Mouse (Mus musculus) gastrocnemius, adult 2 months (tissue): ENCODE measurements around the gene Otop2. TPM values are rescaled to one million over a fixed set of nuclear protein-coding genes. Genes with fewer than 3 reads are reported as not detected.
A peak's percentile ranks its signal among the peaks of the same experiment; 100 is the strongest.

Experiments used
- DNase-seq: peaks from one replicate; pipeline ENCODE4 v3.0.0; 2022
- H3K27ac ChIP-seq: fragments of 200-600 bp; 2 replicates; pipeline ENCODE4 v1.8.1; 2022; ENCODE audit warnings: mild to moderate bottlenecking
- H3K4me3 ChIP-seq: fragments of 200-600 bp; 2 replicates; pipeline ENCODE4 v1.8.1; 2022; ENCODE audit warnings: mild to moderate bottlenecking, moderate library complexity
- CTCF ChIP-seq: fragments of 200-600 bp; IDR thresholded peaks from 2 replicates; pipeline ENCODE4 v1.8.1; 2022; ENCODE audit warnings: antibody characterized with exemption, mild to moderate bottlenecking, moderate library complexity
- intact Hi-C: fragments of 180-260 bp; cut with DNase I; formaldehyde crosslinking; loops from one replicate; pipeline ENCODE4 v1.15.1; 2025
- total RNA-seq, 2 experiments: library from RNA; stranded (reverse); gene quantifications; 2 replicates each; pipeline ENCODE4 v1.2.3; 2021

The Otop2 gene
- total RNA-seq, 2 experiments from 2014 or later = not detected

DNA sequence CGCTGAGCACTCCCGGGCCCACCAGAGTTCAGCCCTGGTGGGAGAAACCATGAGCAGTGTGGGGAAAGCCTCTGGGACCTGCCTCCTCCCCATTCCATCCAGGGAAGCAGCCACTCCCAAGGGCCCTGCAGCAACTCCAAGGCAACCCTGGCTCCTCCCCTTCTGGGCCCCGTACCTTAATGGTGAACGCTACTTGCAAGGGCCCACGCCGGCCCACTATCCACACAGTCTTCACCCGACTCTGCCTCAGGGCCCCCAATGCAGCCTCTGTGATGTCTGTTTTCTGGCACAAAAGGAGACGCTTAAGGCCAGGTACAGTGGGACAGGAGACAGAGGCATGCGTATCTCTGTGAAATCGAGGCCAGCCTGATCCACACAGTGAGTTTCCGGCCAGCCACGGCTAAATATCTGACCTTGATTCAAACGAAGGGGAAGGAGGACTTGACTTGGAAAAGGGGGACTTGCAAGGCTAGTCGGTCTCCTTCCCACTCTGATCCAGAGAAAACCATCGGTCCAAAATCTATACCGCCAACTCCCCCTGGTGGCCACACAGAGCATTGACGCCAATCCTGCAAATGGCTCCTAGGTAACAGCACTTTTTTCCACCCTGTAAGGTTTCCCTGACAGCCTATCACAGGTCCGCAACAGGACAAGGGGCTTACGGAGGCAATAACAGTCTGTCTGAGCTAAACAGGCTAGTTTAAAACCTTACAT lies 36.7 kb upstream of the Otop2 start:
- TF ChIP-seq CTCF = peak; percentile 98
- peak; percentile 82 for DNase-seq
- Histone ChIP-seq H3K4me3 (no peak overlapping the region), H3K27ac (no peak overlapping the region)
- intact Hi-C loops = loop anchor here (1.0 to 10.0 kb wide), 3 partner anchors 68 to 186 kb away; no protein-coding TSS in a partner anchor

DNA sequence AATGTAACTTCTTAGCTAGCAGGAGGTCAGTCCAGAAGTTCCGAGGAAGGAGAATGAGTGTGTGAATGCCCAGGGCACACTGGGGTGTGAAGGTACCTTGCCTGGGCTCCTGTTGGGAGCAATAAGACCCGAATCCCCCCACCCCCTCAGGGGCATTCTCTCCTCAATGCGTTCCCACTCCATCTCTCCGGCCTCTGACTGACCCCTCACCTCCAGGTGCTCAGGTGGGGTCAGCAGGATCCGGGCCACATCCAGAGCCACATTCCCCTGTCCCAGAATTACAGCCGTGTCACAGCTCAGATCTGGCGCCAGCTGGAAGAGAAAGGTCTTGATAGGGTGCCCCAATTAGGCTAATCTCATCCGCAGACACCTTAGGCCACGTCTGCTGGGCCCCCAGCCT lies 35.9 kb upstream of the Otop2 start:
- TF ChIP-seq CTCF = no peak
- Histone ChIP-seq H3K4me3 (no peak overlapping the region), H3K27ac (no peak overlapping the region)
- no peak for DNase-seq
- intact Hi-C loops = loop anchor here (2.0 to 10.0 kb wide), 2 partner anchors 110 to 186 kb away; no protein-coding TSS in a partner anchor

DNA sequence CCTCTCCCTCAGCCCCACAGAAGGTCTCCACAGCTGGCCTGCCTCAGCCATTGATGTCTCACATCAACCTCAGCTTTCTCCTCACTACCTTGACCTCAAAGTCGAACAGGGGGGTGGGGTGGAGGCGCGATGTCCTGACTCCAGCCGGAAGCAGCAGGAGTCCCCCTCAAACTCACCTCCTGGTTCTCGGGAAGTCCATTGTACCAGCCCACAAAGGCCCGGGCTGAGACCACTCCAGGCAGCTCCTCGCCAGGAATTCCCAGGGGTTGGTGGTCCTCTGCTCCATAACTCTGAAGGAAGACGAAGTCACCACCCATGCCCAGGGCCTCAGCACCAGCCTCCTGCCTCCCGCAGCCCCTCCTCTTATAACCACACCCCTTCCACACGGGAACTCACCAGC lies 35.5 kb upstream of the Otop2 start:
- no peak overlapping the region for H3K27ac ChIP-seq
- no peak for TF ChIP-seq CTCF
- H3K4me3 ChIP-seq = no peak overlapping the region
- no peak for DNase-seq
- intact Hi-C loops = loop anchor here (2.0 to 10.0 kb wide), 2 partner anchors 111 to 187 kb away; no protein-coding TSS in a partner anchor

DNA sequence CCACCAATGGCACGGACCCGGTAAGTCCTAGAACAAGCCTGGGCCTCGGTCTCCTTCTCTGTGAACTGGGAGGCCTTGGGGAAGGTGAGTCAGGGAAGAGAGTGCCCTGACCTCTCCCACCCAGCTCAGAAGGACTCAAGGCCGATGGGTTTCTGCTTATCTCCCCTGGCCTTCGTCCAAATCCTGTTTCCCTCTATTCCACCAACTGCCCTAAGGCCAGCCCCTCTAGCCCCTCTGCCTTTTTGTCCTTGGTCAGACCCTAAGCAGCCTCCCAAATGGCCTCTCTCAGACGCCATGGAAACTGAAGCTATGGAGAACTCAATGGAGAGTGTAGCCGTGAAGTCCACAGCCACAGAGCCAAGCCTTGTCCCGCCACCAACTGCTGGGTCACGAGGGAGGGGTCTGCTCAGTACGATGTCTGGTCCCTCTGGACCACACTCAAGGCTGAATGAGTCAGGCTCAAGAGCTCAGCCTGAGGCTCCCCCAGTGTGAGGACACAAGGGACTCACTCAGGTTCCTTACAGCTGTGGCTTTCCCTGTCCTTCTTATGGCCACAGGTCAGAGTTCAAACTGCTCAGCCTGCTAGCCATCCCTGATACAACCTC lies 34.0 kb upstream of the Otop2 start:
- no peak for DNase-seq
- Histone ChIP-seq H3K27ac (no peak overlapping the region), H3K4me3 (no peak overlapping the region)
- TF ChIP-seq CTCF = no peak
- intact Hi-C loops = loop anchor here (10.0 kb wide), 1 partner anchor 188 kb away; no protein-coding TSS in a partner anchor

DNA sequence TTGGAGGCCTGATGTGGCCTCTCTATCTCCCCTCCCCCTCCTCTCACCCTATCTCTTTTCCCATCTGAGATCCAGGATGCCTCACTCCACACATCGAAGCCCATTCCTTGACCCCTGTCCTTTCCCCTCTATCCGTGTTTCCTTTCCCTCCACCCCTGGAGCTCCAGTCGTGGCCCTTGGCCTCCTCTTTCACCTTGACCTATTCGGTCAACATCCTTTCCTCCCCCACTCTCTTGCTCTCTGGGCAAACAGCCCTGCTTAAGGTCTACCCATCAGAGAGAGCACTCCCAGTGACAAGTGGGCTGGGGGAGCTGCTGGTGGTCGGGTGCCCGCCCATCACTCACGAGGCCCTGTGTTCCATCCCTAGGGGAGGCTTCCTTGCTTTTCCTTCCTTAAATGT lies 33.2 kb upstream of the Otop2 start:
- DNase-seq = no peak
- H3K27ac ChIP-seq = no peak overlapping the region
- intact Hi-C loops = loop anchor here (10.0 kb wide), 1 partner anchor 189 kb away; no protein-coding TSS in a partner anchor
- no peak overlapping the region for H3K4me3 ChIP-seq
- TF ChIP-seq CTCF = no peak

DNA sequence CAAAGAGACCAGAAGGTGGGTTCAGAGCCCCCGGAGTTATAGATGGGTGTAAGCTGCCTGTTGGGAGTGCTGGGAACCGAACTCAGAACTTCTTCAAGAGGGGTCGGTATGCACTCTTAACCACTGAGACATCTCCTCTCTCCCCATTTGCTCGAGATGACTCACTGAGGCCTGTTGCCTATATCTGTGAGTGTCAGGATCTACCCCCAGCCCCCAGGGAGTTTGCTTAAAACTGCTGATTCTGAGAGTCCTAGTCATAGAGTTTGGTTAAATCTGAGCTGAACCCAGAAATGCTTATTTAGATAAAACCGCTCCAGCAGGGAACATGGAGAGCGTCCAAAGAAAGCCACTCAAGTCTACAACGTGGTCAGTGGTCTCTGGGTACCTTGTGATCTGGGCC lies 32.8 kb upstream of the Otop2 start:
- no peak for DNase-seq
- H3K27ac ChIP-seq = no peak overlapping the region
- intact Hi-C loops = loop anchor here (10.0 kb wide), 1 partner anchor 189 kb away; no protein-coding TSS in a partner anchor
- TF ChIP-seq CTCF = no peak
- no peak overlapping the region for H3K4me3 ChIP-seq

DNA sequence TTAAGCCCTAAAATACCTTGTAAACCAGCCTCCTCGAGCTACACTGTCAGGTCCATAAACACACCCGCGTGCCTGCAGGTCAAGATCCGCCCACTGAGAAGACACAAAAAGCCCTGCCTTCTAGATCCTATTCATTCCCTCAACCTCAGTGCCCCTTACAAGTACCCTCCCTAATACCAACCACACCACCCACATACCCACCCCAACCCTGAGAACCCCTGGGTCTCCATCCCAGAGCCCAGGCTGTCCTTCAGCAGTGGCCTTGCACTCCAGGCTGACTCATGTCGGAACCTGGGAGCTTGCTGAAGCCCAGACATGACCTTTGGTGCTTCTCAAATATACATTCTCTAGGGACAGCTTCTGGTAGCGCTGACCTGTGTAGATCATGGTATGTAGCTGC lies 32.2 kb upstream of the Otop2 start:
- no peak for TF ChIP-seq CTCF
- Histone ChIP-seq H3K27ac (no peak overlapping the region), H3K4me3 (no peak overlapping the region)
- DNase-seq = no peak
- intact Hi-C loops = loop anchor here (10.0 kb wide), 1 partner anchor 190 kb away; no protein-coding TSS in a partner anchor

DNA sequence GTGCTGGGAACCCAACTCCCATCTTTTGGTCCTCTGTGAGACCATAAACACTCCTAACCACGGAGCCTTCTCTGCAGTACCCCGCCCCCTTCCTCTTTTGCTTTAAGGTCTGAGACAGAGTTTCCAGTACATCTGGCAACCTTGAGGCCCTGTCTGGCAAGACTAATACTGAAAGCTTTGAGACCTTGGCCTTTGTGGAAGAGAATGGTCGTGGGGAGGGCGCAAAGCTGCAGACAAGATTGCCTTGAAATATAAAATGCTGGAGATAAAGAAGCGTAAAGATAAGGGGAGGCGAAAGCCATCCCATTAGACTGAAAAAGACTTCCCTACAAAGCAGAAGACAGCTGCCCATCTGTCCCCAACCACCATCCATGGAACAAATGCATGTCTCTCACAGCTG lies 31.5 kb upstream of the Otop2 start:
- Histone ChIP-seq H3K27ac (0 out of 2 replicates have a peak overlapping the region, but pooled peaks have one; percentile 95), H3K4me3 (no peak overlapping the region)
- intact Hi-C loops = loop anchor here (10.0 kb wide), 1 partner anchor 191 kb away; no protein-coding TSS in a partner anchor
- DNase-seq = no peak
- no peak for TF ChIP-seq CTCF

DNA sequence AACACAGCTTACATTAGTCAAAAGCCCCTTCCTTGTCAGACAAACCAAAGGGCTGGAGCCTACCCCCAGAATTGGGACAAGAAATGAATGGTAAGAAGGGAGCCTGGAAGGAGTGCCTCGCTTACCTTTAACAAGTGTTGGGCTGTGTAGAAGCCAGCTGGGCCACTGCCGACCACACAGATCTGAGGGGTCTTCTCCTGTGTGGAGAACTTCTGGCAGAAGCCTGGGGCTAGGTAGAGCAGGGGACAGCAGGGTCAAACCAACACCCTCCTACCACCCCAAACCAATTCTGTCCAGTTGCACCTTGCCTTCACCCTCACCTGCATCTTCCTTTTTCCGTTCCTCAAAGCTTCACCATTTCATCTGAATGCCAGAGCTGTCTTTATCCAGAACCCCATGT lies 31.0 kb upstream of the Otop2 start:
- peak overlapping the region; percentile 95 for H3K27ac ChIP-seq
- intact Hi-C loops = loop anchor here (10.0 kb wide), 1 partner anchor 191 kb away; no protein-coding TSS in a partner anchor
- no peak for DNase-seq
- peak overlapping the region; percentile 87 for H3K4me3 ChIP-seq
- TF ChIP-seq CTCF = no peak

DNA sequence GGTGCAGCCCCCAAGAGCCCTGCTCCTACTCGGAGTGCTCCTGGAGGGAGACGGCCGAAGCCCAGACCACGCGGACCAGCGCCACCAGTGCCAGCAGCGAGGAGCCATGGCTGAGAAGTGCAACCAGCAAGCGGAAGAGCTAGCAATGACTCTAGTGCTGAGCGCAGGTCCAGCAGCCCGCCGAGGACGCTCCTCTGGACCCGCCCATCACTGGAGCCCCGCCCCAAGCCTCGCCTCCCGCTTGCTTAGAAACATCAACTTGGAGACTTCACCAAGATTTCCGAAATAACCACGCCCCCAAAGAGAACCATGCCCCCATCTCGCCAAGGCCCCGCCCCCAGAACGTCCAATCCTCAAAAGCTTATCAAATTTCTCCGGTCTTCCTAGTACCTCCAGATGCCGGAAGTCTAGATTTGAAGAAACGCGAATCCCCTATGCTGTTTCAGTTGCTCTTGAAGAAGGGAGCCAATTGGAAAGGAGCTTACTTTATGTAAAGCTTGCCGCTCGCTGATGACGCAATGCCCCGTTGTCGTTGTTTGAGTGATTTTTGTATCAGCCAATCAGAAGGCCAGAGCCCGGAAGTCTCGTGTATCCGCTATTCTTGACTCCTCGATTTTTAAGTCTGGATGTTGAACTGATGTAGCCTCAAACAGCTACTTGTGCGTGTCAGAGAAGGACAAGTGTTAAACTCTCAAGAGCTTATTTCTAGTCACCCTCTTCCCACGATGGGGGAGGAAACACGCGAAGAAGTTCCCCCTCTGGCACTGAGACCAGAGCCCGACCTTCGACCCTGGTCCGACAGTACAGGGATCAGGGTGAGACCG lies 30.0 kb upstream of the Otop2 start, which contains the start of gene Fdxr:
Gene Fdxr, minus strand, starts transcription at position 271 of the 824 bp plus-strand sequence.
- Histone ChIP-seq H3K4me3 (peak within 1 kb of the TSS; percentile 87), H3K27ac (peak within 1 kb of the TSS; percentile 95)
- intact Hi-C loops = loop anchor here (10.0 kb wide), 1 partner anchor 192 kb away; no protein-coding TSS in a partner anchor
- no peak for TF ChIP-seq CTCF
- DNase-seq = peak; percentile 99

DNA sequence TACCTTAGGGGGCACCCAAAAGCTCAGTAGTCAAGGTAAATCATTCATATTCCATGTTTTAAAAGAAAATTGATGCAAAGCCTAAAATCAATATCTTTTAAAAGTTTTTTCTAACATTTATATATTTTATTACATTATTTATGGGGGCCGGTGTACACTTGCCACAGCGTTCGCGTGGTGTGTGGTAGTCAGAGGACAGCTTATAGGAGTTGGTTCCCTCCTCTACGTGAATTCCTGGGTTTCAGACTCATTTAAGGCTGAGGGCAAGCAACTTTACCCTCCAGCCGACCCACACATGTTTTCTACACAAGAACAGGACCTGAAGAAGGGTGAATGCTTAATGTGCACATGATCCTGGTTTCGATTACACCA lies 29.4 kb upstream of the Otop2 start:
- H3K4me3 ChIP-seq = peak overlapping the region; percentile 87
- TF ChIP-seq CTCF = no peak
- peak overlapping the region; percentile 95 for H3K27ac ChIP-seq
- no peak for DNase-seq
- intact Hi-C loops = loop anchor here (10.0 kb wide), 1 partner anchor 193 kb away; no protein-coding TSS in a partner anchor

DNA sequence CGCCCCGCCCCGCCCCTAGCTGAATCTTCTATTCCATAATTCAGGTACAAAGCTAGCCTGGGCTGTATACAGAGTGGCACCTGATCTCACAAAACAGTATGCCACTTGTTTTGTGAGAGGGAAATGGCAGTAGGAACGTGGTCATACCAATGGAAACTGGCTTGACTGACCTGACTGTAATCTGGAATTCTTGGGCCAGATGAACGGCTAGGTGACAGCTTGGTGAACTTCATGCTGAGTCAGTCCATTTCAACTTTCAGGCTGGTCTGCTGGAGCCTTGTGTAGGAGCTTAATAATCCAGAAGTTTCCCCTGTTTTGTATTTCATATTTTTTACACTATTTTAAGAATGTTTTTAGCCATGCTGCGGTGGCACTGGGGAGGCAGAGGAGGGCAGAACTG lies 28.8 kb upstream of the Otop2 start:
- TF ChIP-seq CTCF = no peak
- peak overlapping the region; percentile 87; the same call in 1 of the 2 replicates for H3K4me3 ChIP-seq
- no peak for DNase-seq
- intact Hi-C loops = loop anchor here (10.0 kb wide), 1 partner anchor 193 kb away; no protein-coding TSS in a partner anchor
- H3K27ac ChIP-seq = peak overlapping the region; percentile 95
